Mouse (Mus musculus): Measurements from ENCODE around the gene Fam168b. TPM values are rescaled to one million over a fixed set of nuclear protein-coding genes. Genes with fewer than 3 reads are reported as not detected.

The Fam168b gene
- polyA plus RNA-seq, 1 experiment from 2014 or later, result 24.9 TPM

DNA sequence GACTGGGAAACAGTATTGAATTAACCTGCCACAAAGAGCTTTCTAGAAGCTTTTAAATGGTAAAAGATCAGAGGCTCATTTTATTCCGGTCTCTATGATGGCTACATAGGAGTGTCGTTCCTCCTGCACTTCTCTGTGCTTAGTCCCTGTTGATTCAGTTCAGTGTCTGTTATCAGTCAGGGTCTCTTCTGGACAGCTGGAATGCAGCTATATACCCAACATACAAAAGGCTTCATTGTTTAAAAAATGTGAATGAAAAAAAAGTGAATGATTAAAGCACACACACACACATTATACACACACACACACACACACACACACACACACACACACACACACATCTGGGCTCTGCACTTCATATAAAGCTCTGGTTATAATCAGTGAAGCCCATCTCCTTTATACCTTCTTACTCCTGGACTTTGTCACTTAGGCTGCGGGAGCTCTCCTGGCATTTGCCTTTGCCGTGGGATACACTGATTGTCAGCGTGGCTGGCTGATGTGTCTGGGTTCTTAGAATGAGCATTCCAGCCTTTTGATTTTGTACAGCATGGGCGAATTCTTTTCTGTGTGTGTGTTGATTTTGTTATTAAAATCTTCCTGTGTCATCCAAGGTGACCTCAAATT lies 59.2 kb downstream of the Fam168b start:
- Histone ChIP-seq H3K4me2 (ENCODE audit: low read depth, low read length) (no peak overlapping the region), H3K27me3 (replicated peaks; ENCODE audit: control insufficient read depth, insufficient read depth, low read length) (no peaks in the 10 kb centered on the region), H3K27ac (ENCODE audit: low read length) (no peak overlapping the region), H3K4me1 (ENCODE audit: control insufficient read depth, insufficient read depth, low read length) (no peaks in the 10 kb centered on the region), H3K9ac (ENCODE audit: low read depth, low read length) (no peak overlapping the region), H3K9me3 (ENCODE audit: control insufficient read depth, low read length) (no peaks in the 10 kb centered on the region), H3K36me3 (ENCODE audit: control insufficient read depth, insufficient read depth, low read length) (no peaks in the 10 kb centered on the region), H3K4me3 (ENCODE audit: low read length) (no peak overlapping the region)
- ATAC-seq, result peak; percentile 52; the same call in 1 of the 2 replicates
- 19% methylated on average over 6 of the region's 6 CpGs for WGBS

DNA sequence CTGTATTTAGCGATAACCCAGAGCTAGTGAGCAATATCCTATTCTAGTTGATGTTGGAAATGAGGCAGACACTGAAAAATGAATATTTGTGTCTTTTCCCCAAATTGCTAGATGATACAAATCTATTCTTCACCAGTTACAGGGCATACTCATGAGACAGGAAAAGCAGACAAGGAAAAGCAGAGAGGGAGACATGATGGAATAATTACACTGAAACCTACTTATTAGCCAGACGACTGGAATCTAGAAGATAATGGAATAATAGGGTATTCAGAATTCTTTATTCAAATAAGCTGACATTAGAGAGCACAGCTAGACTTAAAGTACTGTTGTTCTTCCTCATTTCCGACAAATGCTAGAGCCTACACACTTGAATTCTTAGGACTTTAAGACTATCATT lies 67.0 kb downstream of the Fam168b start:
- no peaks in the 10 kb centered on the region for H3K36me3 ChIP-seq (ENCODE audit: control insufficient read depth, insufficient read depth, low read length)
- no peak overlapping the region for H3K4me3 ChIP-seq (ENCODE audit: low read length)
- H3K9ac ChIP-seq (ENCODE audit: low read depth, low read length), result no peak overlapping the region
- 88% methylated on average over 3 of the region's 3 CpGs for WGBS
- ATAC-seq, result no peak
- no peaks in the 10 kb centered on the region for H3K27me3 ChIP-seq (replicated peaks; ENCODE audit: control insufficient read depth, insufficient read depth, low read length)
- H3K27ac ChIP-seq (ENCODE audit: low read length), result no peak overlapping the region
- 0 out of 2 replicates have a peak, but pooled peaks cover 2% of the 10 kb centered on the region for H3K9me3 ChIP-seq (ENCODE audit: control insufficient read depth, low read length)
- H3K4me1 ChIP-seq (ENCODE audit: control insufficient read depth, insufficient read depth, low read length), result no peaks in the 10 kb centered on the region
- H3K4me2 ChIP-seq (ENCODE audit: low read depth, low read length), result no peak overlapping the region

DNA sequence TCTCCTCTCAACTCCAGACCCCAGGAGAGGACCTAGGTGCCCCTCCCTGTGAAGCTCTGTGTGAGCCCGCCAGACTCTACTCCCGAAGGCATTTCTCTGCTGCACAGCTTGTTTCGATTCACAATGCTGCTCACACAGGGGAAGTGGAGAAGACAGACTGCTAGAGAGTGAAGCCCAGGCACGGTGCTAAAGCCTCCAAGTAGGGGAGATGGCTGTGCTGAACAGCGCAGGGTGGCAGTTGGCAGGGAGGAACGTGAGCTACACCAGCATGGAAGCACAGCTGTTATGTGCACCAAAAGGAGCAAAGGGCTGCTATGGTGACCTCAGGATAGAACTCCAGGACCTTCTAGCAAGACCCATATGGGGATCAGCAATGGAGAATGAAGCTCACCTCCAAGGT lies 74.0 kb downstream of the Fam168b start:
- H3K27me3 ChIP-seq (replicated peaks; ENCODE audit: control insufficient read depth, insufficient read depth, low read length), result no peaks in the 10 kb centered on the region
- WGBS, result 76% methylated on average over 6 of the region's 6 CpGs
- no peaks in the 10 kb centered on the region for H3K36me3 ChIP-seq (ENCODE audit: control insufficient read depth, insufficient read depth, low read length)
- no peak overlapping the region for H3K27ac ChIP-seq (ENCODE audit: low read length)
- H3K9ac ChIP-seq (ENCODE audit: low read depth, low read length), result no peak overlapping the region
- no peak overlapping the region for H3K4me2 ChIP-seq (ENCODE audit: low read depth, low read length)
- peaks cover 5% of the 10 kb centered on the region; the same call in 1 of the 2 replicates for H3K4me1 ChIP-seq (ENCODE audit: control insufficient read depth, insufficient read depth, low read length)
- H3K4me3 ChIP-seq (ENCODE audit: low read length), result no peak overlapping the region
- H3K9me3 ChIP-seq (ENCODE audit: control insufficient read depth, low read length), result no peaks in the 10 kb centered on the region
- ATAC-seq, result no peak

GRCm38 (mm10) chr1:34767851-34768250 lies 75.0 kb downstream of the Fam168b start:
- no peak overlapping the region for H3K9ac ChIP-seq (ENCODE audit: low read depth, low read length)
- 0 out of 2 replicates have a peak, but pooled peaks have one; percentile 16 for ATAC-seq
- no peak overlapping the region for H3K4me3 ChIP-seq (ENCODE audit: low read length)
- 45% methylated on average over 4 of the region's 4 CpGs for WGBS
- H3K9me3 ChIP-seq (ENCODE audit: control insufficient read depth, low read length), result no peaks in the 10 kb centered on the region
- no peak overlapping the region for H3K27ac ChIP-seq (ENCODE audit: low read length)
- H3K4me2 ChIP-seq (ENCODE audit: low read depth, low read length), result no peak overlapping the region
- H3K36me3 ChIP-seq (ENCODE audit: control insufficient read depth, insufficient read depth, low read length), result no peaks in the 10 kb centered on the region
- peaks cover 5% of the 10 kb centered on the region; the same call in 1 of the 2 replicates for H3K4me1 ChIP-seq (ENCODE audit: control insufficient read depth, insufficient read depth, low read length)
- H3K27me3 ChIP-seq (replicated peaks; ENCODE audit: control insufficient read depth, insufficient read depth, low read length), result no peaks in the 10 kb centered on the region

- 67% methylated on average over 1 of the region's 1 CpGs for WGBS
- peaks cover 5% of the 10 kb centered on the region; the same call in 1 of the 2 replicates for H3K4me1 ChIP-seq (ENCODE audit: control insufficient read depth, insufficient read depth, low read length)
- ATAC-seq, result no peak
- no peaks in the 10 kb centered on the region for H3K9me3 ChIP-seq (ENCODE audit: control insufficient read depth, low read length)
- no peak overlapping the region for H3K4me3 ChIP-seq (ENCODE audit: low read length)
- no peak overlapping the region for H3K27ac ChIP-seq (ENCODE audit: low read length)
- no peak overlapping the region for H3K4me2 ChIP-seq (ENCODE audit: low read depth, low read length)
- H3K9ac ChIP-seq (ENCODE audit: low read depth, low read length), result no peak overlapping the region
- no peaks in the 10 kb centered on the region for H3K36me3 ChIP-seq (ENCODE audit: control insufficient read depth, insufficient read depth, low read length)
- H3K27me3 ChIP-seq (replicated peaks; ENCODE audit: control insufficient read depth, insufficient read depth, low read length), result no peaks in the 10 kb centered on the region
Observed at GRCm38 (mm10) chr1:34766899-34767298, 76.0 kb downstream of the Fam168b start.

Other genes with a start within 250 kb of the Fam168b start
- 118 and 132 TPM in 2 replicates for gene Plekhb2, start 6.9 kb upstream of the Fam168b start, polyA plus RNA-seq (2015; fragmentation: Nextera tagmentation; extraction: Ambion mirVana)

All from intestine, embryonic 16.5 days (tissue).